Mouse (Mus musculus) CH12.LX (cell line): Measurements from ENCODE around the gene Cdyl. TPM values are rescaled to one million over a fixed set of nuclear protein-coding genes. Genes with fewer than 3 reads are reported as not detected.

Experiments used
- DNase-seq: peaks from one replicate; pipeline ENCODE4 v3.0.0-alpha.2; 2013; ENCODE audit errors: extremely low read depth
- H3K27ac ChIP-seq: 2 replicates; pipeline ENCODE4 v1.5.1; 2012; ENCODE audit warnings: low read depth, mild to moderate bottlenecking, control low read depth, moderate library complexity; ENCODE audit not compliant: insufficient read depth
- H3K27me3 ChIP-seq: replicated peaks from 2 replicates; pipeline ENCODE3; 2012; ENCODE audit warnings: inconsistent platforms
- H3K36me3 ChIP-seq, 2 experiments: replicated peaks in 1 of 2; 2 replicates each; pipeline versions ENCODE3 to v1.6.1; 2012; ENCODE audit warnings: inconsistent platforms in 1 of 2, low read length in 1 of 2, mild to moderate bottlenecking in 1 of 2, mixed read lengths in 1 of 2, moderate library complexity in 1 of 2; ENCODE audit not compliant: control insufficient read depth in 1 of 2, insufficient read depth in 1 of 2
- H3K4me1 ChIP-seq, 2 experiments: 2 replicates each; pipeline ENCODE4 v1.6.1; 2012; ENCODE audit warnings: inconsistent platforms in 1 of 2, moderate library complexity in 1 of 2; ENCODE audit not compliant: insufficient read depth in 2 of 2, control insufficient read depth in 1 of 2
- H3K4me2 ChIP-seq: 2 replicates; pipeline ENCODE4 v1.6.1; 2012; ENCODE audit warnings: low read depth, mild to moderate bottlenecking, control low read depth; ENCODE audit not compliant: poor library complexity, insufficient read depth, severe bottlenecking
- H3K4me3 ChIP-seq, 3 experiments: fragments of 150-350 bp in 1 of 3; sonication (generic) in 1 of 3; replicated peaks in 1 of 3; 2 replicates each; pipeline versions ENCODE3 to v1.5.1; 2011 to 2012; ENCODE audit warnings: low read depth in 2 of 3, low read length in 2 of 3, mild to moderate bottlenecking in 2 of 3, moderate library complexity in 2 of 3, control low read depth in 1 of 3, improper control_type of control experiment in 1 of 3, inconsistent platforms in 1 of 3, mixed read lengths in 1 of 3; ENCODE audit not compliant: poor library complexity in 1 of 3
- H3K79me2 ChIP-seq: replicated peaks from 2 replicates; pipeline ENCODE4 v1.6.1; 2012; ENCODE audit warnings: mild to moderate bottlenecking, moderate library complexity; ENCODE audit not compliant: control insufficient read depth, poor library complexity, insufficient read depth, severe bottlenecking; ENCODE audit errors: extremely low read depth
- H3K9ac ChIP-seq: 2 replicates; pipeline ENCODE4 v1.6.1; 2012; ENCODE audit warnings: low read depth, mild to moderate bottlenecking, control low read depth, moderate library complexity; ENCODE audit not compliant: insufficient read depth
- H3K9me3 ChIP-seq: replicated peaks from 2 replicates; pipeline ENCODE3; 2012; ENCODE audit warnings: low read length, inconsistent platforms, mixed read lengths
- BHLHE40 ChIP-seq: IDR thresholded peaks from 2 replicates; pipeline ENCODE4 v1.6.1; 2011; ENCODE audit warnings: mild to moderate bottlenecking, low read depth, low read length, improper control_type of control experiment
- CHD1 ChIP-seq: IDR thresholded peaks from 2 replicates; pipeline ENCODE4 v1.6.1; 2012; ENCODE audit warnings: low read depth, low read length, improper control_type of control experiment, inconsistent platforms
- CHD2 ChIP-seq: IDR thresholded peaks from 2 replicates; pipeline ENCODE4 v1.6.1; 2011; ENCODE audit warnings: low read length, improper control_type of control experiment
- CTCF ChIP-seq, 2 experiments: IDR thresholded peaks in 1 of 2; conservative IDR thresholded peaks in 1 of 2; 2 replicates each; pipeline ENCODE4 v1.5.1; 2011 to 2012; ENCODE audit warnings: low read depth in 2 of 2, low read length in 2 of 2, improper control_type of control experiment in 1 of 2, inconsistent platforms in 1 of 2, mild to moderate bottlenecking in 1 of 2, moderate library complexity in 1 of 2
- ELF1 ChIP-seq: IDR thresholded peaks from 2 replicates; pipeline ENCODE4 v1.6.1; 2014; ENCODE audit warnings: low read depth, mild to moderate bottlenecking, inconsistent platforms, low read length, improper control_type of control experiment
- EP300 ChIP-seq: IDR thresholded peaks from 2 replicates; pipeline ENCODE4 v1.6.1; 2011; ENCODE audit warnings: low read length, improper control_type of control experiment
- ETS1 ChIP-seq: conservative IDR thresholded peaks from 2 replicates; pipeline ENCODE4 v1.6.1; 2012; ENCODE audit warnings: low read depth, mild to moderate bottlenecking, inconsistent platforms, low read length, improper control_type of control experiment, moderate library complexity
- HCFC1 ChIP-seq: IDR thresholded peaks from 2 replicates; pipeline ENCODE4 v1.6.1; 2012; ENCODE audit warnings: low read depth, mild to moderate bottlenecking, inconsistent platforms, low read length, improper control_type of control experiment
- IRF4 ChIP-seq: IDR thresholded peaks from 2 replicates; pipeline ENCODE4 v1.6.1; 2014; ENCODE audit warnings: low read depth, mild to moderate bottlenecking, inconsistent platforms, low read length, improper control_type of control experiment
- JUN ChIP-seq: IDR thresholded peaks from 2 replicates; pipeline ENCODE4 v1.6.1; 2011; ENCODE audit warnings: low read depth, mild to moderate bottlenecking, low read length, improper control_type of control experiment, moderate library complexity; ENCODE audit not compliant: insufficient read depth
- KAT2A ChIP-seq: IDR thresholded peaks from 2 replicates; pipeline ENCODE4 v1.6.1; 2012; ENCODE audit warnings: low read length, improper control_type of control experiment, inconsistent platforms; ENCODE audit not compliant: insufficient replicate concordance
- MAFK ChIP-seq: IDR thresholded peaks from 2 replicates; pipeline ENCODE4 v1.6.1; 2011; ENCODE audit warnings: low read length, improper control_type of control experiment; ENCODE audit not compliant: insufficient replicate concordance
- MAX ChIP-seq: IDR thresholded peaks from 2 replicates; pipeline ENCODE4 v1.6.1; 2011; ENCODE audit warnings: low read length, improper control_type of control experiment
- MAZ ChIP-seq: IDR thresholded peaks from 2 replicates; pipeline ENCODE4 v1.6.1; 2012; ENCODE audit warnings: low read depth, mild to moderate bottlenecking, inconsistent platforms, low read length, improper control_type of control experiment, moderate library complexity
- MEF2A ChIP-seq: IDR thresholded peaks from 2 replicates; pipeline ENCODE4 v1.6.1; 2014; ENCODE audit warnings: low read depth, mild to moderate bottlenecking, inconsistent platforms, low read length, improper control_type of control experiment, borderline replicate concordance
- MXI1 ChIP-seq: IDR thresholded peaks from 2 replicates; pipeline ENCODE4 v1.6.1; 2011; ENCODE audit warnings: mild to moderate bottlenecking, low read depth, low read length, improper control_type of control experiment
- MYC ChIP-seq: IDR thresholded peaks from 2 replicates; pipeline ENCODE4 v1.6.1; 2011; ENCODE audit warnings: low read depth, mild to moderate bottlenecking, improper control_type of control experiment, low read length
- NELFE ChIP-seq: IDR thresholded peaks from 2 replicates; pipeline ENCODE4 v1.6.1; 2011; ENCODE audit warnings: low read depth, low read length, improper control_type of control experiment
- NRF1 ChIP-seq: IDR thresholded peaks from 2 replicates; pipeline ENCODE4 v1.6.1; 2014; ENCODE audit warnings: low read depth, mild to moderate bottlenecking, inconsistent platforms, low read length, improper control_type of control experiment, moderate library complexity
- PAX5 ChIP-seq: IDR thresholded peaks from 2 replicates; pipeline ENCODE4 v1.6.1; 2012; ENCODE audit warnings: low read length, inconsistent platforms, mixed read lengths
- POLR2AphosphoS2 ChIP-seq: IDR thresholded peaks from 2 replicates; pipeline ENCODE4 v1.6.1; 2011; ENCODE audit warnings: low read depth, low read length, improper control_type of control experiment
- RCOR1 ChIP-seq: conservative IDR thresholded peaks from 2 replicates; pipeline ENCODE4 v1.6.1; 2012; ENCODE audit warnings: low read depth, mild to moderate bottlenecking, inconsistent platforms, low read length, improper control_type of control experiment
- SIN3A ChIP-seq: IDR thresholded peaks from 2 replicates; pipeline ENCODE4 v1.6.1; 2012; ENCODE audit warnings: low read length, improper control_type of control experiment, inconsistent platforms
- SMC3 ChIP-seq: IDR thresholded peaks from 2 replicates; pipeline ENCODE4 v1.6.1; 2011; ENCODE audit warnings: low read depth, low read length, improper control_type of control experiment
- TBP ChIP-seq: conservative IDR thresholded peaks from 2 replicates; pipeline ENCODE4 v1.6.1; 2011; ENCODE audit warnings: low read depth, low read length, improper control_type of control experiment
- USF2 ChIP-seq: conservative IDR thresholded peaks from 2 replicates; pipeline ENCODE4 v1.6.1; 2011; ENCODE audit warnings: low read depth, low read length, improper control_type of control experiment
- ZKSCAN1 ChIP-seq: IDR thresholded peaks from 2 replicates; pipeline ENCODE4 v1.6.1; 2012; ENCODE audit warnings: low read depth, inconsistent platforms, low read length, improper control_type of control experiment, borderline replicate concordance
- ZMIZ1 ChIP-seq: IDR thresholded peaks from 2 replicates; pipeline ENCODE4 v1.6.1; 2012; ENCODE audit warnings: low read depth, mild to moderate bottlenecking, inconsistent platforms, low read length, improper control_type of control experiment
- ZNF384 ChIP-seq: IDR thresholded peaks from 2 replicates; pipeline ENCODE4 v1.6.1; 2012; ENCODE audit warnings: low read depth, low read length, improper control_type of control experiment, inconsistent platforms
- dilution Hi-C: fragments of 300-500 bp; cut with MboI; formaldehyde crosslinking; loops from 2 replicates; pipeline ENCODE4 v1.14.3; 2020; ENCODE audit warnings: low sequenced_read_pairs; ENCODE audit not compliant: extremely low pct_unique_long_range_greater_than_20kb, extremely low pct_ligation_motif_present
- in situ Hi-C: fragments of 300-500 bp; cut with MboI; formaldehyde crosslinking; loops from 3 replicates; pipeline ENCODE4 v1.14.3; 2019; ENCODE audit warnings: low sequenced_read_pairs, low pct_ligation_motif_present, low pct_unique_long_range_greater_than_20kb, mixed read lengths
- polyA plus RNA-seq: library from polyadenylated mRNA; unstranded; fragments of >175 nt; gene quantifications from 2 replicates; pipeline ENCODE4 v1.2.1, GENCODE M21; 2012; ENCODE audit warnings: low read depth; ENCODE audit not compliant: insufficient read length
- total RNA-seq, 2 experiments: library from RNA; depleted of rRNA; stranded (reverse); fragments of 300-350 nt in 1 of 2; fragments of >200 nt in 1 of 2; gene quantifications; 2 replicates each; pipeline ENCODE4 v1.2.3; 2012 to 2014

Cdyl gene
- total and polyA plus RNA-seq, 3 experiments: 5.7 to 9.1 (median 8.3) TPM

- TF ChIP-seq POLR2AphosphoS2 (no peak), USF2 (no peak), MYC (no peak), ETS1 (0 out of 2 replicates have a peak, but pooled peaks have one; percentile 6), BHLHE40 (0 out of 2 replicates have a peak, but pooled peaks have one; percentile 6), MAX (no peak), NELFE (no peak), SMC3 (no peak), KAT2A (no peak), PAX5 (no peak), EP300 (0 out of 2 replicates have a peak, but pooled peaks have one; percentile 51), CTCF (conservative IDR thresholded peaks at IDR 0.05 in 1 of 2, IDR thresholded peaks at IDR 0.05 in 1 of 2; ENCODE audit: low read depth in 2 of 2, low read length in 2 of 2) (no peak), MAZ (no peak), IRF4 (peak; percentile 59), JUN (no peak), ZNF384 (no peak)
Observed at GRCm38 (mm10) chr13:35650284-35650872, 9.3 kb upstream of the Cdyl start (continued).

GRCm38 (mm10) chr13:35652851-35653250 lies 6.8 kb upstream of the Cdyl start:
- in situ Hi-C loops (no loop called here), dilution Hi-C loops (no loop called here)
- Histone ChIP-seq H3K4me2 (no peak overlapping the region), H3K9ac (no peak overlapping the region), H3K36me3 (no peaks in the 10 kb centered on the region), H3K4me1 (peaks cover 5 to 18% of the 10 kb centered on the region in 2 experiments; a peak in 3 of 4 replicates), H3K9me3 (no peaks in the 10 kb centered on the region), H3K27ac (no peak overlapping the region), H3K4me3 (no peak overlapping the region), H3K79me2 (no peaks in the 10 kb centered on the region), H3K27me3 (no peaks in the 10 kb centered on the region)
- no peak for TF ChIP-seq SIN3A
- TF ChIP-seq IRF4: no peak
- no peak for TF ChIP-seq MAX
- TF ChIP-seq SMC3: no peak
- TF ChIP-seq POLR2AphosphoS2: no peak
- TF ChIP-seq EP300: no peak
- TF ChIP-seq MAFK: no peak
- TF ChIP-seq CHD2: no peak
- no peak for DNase-seq

GRCm38 (mm10) chr13:35656853-35657252 lies 2.8 kb upstream of the Cdyl start:
- no peaks in the 10 kb centered on the region for H3K27me3 ChIP-seq
- H3K4me2 ChIP-seq: no peak overlapping the region
- H3K9ac ChIP-seq: no peak overlapping the region
- no peaks in the 10 kb centered on the region for H3K36me3 ChIP-seq
- H3K79me2 ChIP-seq: no peaks in the 10 kb centered on the region
- dilution Hi-C loops (no loop called here), in situ Hi-C loops (no loop called here)
- H3K4me1 ChIP-seq: no peaks in the 10 kb centered on the region
- no peak overlapping the region for H3K27ac ChIP-seq
- no peaks in the 10 kb centered on the region for H3K9me3 ChIP-seq
- DNase-seq: no peak
- TF ChIP-seq KAT2A: no peak
- no peak for TF ChIP-seq ZKSCAN1
- TF ChIP-seq NRF1: no peak
- no peak for TF ChIP-seq MEF2A
- no peak for TF ChIP-seq TBP
- no peak for TF ChIP-seq MXI1
- TF ChIP-seq CHD1: no peak
- TF ChIP-seq ZMIZ1: no peak
- no peak for TF ChIP-seq RCOR1
- no peak for TF ChIP-seq ETS1
- TF ChIP-seq HCFC1: no peak
- TF ChIP-seq ELF1: no peak
- no peak for TF ChIP-seq USF2
- TF ChIP-seq CHD2: no peak
- TF ChIP-seq ZNF384: no peak
- TF ChIP-seq SIN3A: no peak
- no peak overlapping the region for H3K4me3 ChIP-seq
